Mouse (Mus musculus): Measurements from ENCODE around the gene Prkaca.
A peak's percentile ranks its signal among the peaks of the same experiment; 100 is the strongest.
"Not testable (repeated sequence)": the region's sequence is repeated elsewhere in the genome, so short reads cannot be mapped to it uniquely, and the experiment has no call there.

Prkaca gene

GRCm38 (mm10) chr8:84002957-84003611, 30.3 kb downstream of the Prkaca start:
- DNase-seq: peak; percentile 41 to 52

DNA sequence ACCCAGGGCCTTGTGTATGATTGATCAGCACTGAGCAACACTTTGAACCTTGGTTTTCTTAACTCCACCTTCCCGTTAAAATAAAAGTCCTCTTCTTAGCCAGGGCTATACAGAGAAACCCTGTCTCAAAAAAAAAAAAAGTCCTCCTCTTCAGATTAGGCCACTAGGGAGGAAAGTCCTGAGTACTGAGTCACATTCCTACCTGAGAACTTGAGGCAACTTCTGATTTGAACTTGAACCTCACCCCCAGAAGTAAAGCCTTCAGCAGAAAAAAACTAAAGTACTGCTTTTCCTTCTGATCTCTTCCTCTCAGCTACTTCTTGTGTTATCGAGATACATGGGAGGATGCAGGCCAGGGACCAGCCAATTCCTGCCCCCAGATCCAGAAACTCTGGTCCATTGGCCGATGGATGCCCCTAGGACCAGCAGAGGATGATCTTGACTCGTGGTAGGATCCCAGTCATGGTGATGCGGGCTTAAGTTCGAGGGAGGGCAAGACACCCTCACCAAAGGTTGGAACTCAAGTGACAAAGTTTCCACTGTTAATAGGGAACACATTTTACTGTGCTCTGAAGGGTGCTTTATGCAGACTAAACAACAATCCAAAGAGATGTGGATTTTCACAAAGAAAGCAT, 30.9 kb downstream of the Prkaca start:
- no peak for DNase-seq

DNA sequence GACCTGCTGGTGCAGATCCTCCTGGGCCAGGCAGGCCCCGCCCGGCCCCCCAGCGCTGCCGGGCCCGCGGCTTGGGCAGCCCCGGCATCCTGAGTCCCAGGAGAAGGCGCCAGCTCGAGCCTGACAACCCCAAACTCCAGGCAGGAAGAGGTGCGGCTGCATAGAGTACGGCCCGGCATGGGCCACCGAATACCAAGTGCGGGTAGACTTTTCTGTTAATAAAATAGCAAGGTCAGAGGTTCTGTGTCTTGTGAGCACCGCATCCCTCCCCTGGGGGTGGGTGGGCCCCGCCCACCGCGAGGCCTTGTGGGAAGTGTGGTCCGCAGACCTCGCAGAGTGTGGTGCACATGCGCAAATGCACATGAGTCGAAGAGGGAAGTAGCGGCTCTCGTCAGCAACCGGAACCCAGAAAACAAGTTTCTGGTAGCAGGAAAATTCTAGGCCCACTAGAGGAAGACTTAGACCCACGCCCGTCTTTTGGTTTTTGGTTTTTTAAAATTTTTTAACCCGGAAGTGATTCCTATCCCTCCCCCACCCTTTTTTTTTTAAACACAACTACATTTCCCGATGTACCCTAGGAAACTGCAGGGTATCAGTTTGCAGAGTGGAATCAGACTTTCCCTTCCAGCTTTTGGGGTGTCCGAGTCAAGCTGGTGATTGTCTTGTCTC, 31.9 kb downstream of the Prkaca start:
- peak; percentile 95 to 97 for DNase-seq

DNA sequence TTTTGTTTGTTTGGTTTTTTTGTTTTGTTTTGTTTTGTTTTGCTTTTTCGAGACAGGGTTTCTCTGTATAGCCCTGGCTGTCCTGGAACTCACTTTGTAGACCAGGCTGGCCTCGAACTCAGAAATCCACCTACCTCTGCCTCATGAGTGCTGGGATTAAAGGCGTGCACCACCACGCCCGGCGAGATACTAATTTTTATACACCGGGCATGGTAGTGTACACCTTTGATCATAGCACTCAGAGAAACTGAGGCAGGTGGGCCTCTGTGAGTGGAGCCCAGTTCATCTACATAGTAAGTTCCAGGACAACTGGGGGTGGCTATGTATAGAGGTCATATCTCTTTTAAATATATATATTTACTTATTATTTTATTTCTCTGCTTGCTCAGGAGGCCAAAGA, 32.7 kb downstream of the Prkaca start:
- not testable (repeated sequence) for DNase-seq

- no peak for DNase-seq
Measured at GRCm38 (mm10) chr8:84008362-84008761, 35.6 kb downstream of the Prkaca start.

GRCm38 (mm10) chr8:84009876-84010275, 37.1 kb downstream of the Prkaca start:
- DNase-seq: peak; percentile 94 to 96

DNA sequence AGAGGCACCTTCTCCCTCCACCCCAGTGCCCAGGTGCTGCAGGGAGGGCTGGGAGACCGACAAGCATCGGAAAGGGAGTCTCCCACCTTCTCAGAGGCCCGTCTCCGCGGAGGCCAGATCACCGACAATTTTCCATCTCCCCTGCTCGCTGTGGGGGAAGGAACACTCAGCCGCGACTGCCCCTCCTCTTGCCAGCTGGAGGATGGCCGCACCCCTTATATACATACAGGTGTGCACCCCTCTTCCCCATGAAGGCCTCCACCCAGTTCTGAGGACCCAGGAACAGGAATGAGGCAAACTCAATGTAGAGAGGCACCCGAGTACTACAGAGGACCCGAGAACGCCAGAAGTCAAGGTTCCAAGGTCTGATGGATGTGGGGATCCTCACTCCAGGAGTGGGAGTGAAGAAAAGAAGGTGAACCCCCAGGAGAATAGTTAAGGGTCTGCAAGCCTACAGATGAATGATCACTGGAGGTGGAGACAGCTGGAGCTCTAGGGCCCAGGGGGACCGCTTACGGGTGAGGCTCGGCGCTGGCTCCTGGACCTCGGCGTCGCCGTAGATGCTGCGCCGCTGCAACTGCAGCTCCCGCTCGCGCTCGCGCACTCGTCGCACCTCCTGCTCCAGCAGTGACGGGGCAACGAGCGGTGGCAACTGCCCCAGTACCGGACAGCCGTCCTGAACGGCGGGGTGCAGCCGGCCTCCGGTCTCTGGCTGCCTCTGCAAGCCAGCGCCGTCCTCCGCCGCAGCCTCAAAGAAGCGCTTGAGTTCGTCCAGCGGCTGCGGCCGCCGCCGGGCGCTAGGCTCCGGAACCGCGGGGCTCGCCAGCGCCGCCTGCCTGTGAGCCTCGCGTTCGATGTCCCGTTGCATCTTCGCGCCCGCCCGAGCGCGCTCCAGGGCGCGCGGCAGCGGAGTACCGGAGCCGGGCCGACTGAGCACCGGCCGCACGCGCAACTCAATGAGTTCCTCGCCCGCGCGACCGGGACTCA, 38.1 kb downstream of the Prkaca start:
- DNase-seq: peak; percentile 87

- peak; percentile 30 to 36 for DNase-seq
Measured at GRCm38 (mm10) chr8:84011705-84012498, 39.1 kb downstream of the Prkaca start, which contains the start of gene 2210011C24Rik. 2210011C24Rik (minus strand) TSS chr8:84012171.

- peak; percentile 34 for DNase-seq
Measured at GRCm38 (mm10) chr8:84012499-84013165, 39.8 kb downstream of the Prkaca start.

- DNase-seq: no peak
Measured at GRCm38 (mm10) chr8:84015833-84016232, 43.0 kb downstream of the Prkaca start.

- no peak for DNase-seq
Measured at GRCm38 (mm10) chr8:84019738-84020137, 46.9 kb downstream of the Prkaca start.

- no peak for DNase-seq
Measured at GRCm38 (mm10) chr8:84021096-84021495, 48.3 kb downstream of the Prkaca start, which contains the start of gene Palm3. Palm3 (plus strand) TSS chr8:84021471.

DNA sequence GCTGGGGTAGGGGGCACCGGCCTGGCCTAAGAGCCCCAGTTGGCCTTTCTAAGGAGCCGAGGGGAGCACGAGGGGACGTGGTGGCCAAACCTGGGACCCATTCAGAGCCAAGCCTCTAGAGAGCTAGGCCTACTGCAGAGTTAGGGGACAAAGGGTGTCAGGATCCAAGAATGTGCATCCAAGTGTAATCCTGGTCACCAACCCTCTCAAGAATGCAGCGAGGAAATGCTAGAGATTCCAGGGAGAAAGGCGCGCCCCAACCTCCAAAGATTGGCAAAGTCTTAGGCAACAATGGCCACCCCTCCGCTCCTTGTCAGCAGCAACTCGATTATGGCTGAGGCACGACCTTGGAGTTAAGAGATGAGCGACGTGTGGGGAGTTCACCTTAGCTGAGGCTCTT, 48.8 kb downstream of the Prkaca start:
- DNase-seq: no peak

DNA sequence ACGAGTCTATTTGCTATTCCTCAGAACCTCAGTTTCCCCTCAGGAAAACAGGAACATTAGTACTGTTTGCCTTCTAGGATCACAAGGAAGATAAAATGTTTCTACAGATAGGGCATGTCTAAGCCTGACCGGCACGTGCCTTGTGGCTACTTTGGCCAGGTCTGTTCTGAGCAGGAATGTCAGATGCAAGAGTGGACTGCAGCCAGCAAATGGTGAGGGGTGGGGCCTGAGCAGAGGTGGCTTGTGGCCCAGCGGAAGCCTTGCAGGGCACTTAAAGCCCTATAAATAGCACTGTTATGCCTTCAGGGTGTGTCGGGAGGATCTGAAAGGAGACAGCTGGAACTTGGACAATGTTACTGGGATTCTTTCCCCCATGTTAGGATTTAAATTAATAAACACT, 50.3 kb downstream of the Prkaca start:
- peak; percentile 40 to 48 for DNase-seq

GRCm38 (mm10) chr8:84023631-84024030, 50.8 kb downstream of the Prkaca start:
- no peak for DNase-seq

DNA sequence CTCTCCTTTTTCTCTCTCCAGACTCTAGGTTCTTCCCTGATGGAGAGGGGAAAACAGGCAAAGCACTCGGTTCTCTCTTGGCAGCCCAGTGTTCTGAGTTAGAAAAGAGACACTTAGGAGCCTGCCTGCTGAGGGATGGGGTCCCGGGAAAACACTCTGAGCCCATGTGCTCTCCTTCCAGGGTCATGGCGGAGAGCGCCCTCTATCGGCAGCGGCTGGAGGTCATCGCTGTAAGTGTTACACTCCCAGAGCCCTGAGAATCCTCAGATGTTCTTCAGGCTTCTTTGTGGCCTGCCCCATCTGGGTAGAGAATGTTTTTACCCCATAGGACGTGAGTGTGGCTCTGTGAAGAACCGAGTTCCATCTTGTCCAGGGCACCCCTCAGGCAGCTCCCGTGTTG, 51.4 kb downstream of the Prkaca start:
- DNase-seq: peak; percentile 72 to 76

- peak; percentile 60 to 74 for DNase-seq
Measured at GRCm38 (mm10) chr8:84025863-84026262, 53.1 kb downstream of the Prkaca start.

DNA sequence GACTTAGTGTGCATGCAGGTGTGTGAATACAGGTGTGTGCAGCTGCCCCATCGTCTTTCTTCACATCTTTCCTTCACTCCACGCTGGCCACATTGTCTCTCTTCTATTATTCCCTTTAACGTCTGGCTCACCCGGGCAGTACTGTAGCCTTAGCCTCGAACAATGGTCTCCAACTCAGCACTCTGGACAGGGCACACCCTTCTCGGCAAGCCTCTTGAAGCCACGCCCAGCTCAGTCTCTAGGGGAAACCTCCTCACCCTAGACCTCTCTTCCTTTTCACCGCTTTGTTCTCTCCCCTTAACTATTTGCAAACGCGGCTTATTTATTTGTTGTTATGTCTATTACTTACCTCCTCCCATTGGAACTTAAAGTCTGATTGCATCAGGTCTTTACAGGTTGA, 54.7 kb downstream of the Prkaca start:
- no peak for DNase-seq

DNA sequence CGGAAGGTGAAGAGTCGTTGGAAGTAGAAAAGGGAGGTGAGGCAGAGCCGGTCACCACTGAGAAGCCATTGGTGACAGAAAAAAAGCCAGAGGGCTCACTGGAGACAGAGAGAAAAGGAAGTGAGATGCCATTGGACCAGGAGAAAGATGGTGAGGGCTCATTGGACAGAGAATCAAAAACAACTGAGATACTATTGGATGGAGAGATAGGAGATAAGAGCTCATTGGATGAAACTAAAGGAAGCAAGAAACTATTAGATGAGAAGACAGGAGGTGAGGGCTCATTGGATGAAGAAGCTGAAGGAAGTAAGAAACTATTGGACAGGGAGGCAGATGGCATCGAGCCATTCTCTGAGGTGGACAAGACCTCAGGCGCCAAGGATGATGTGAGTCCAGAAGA, 56.5 kb downstream of the Prkaca start:
- peak in 1 of 2 experiments; percentile 22 for DNase-seq

GRCm38 (mm10) chr8:84032777-84033176, 60.0 kb downstream of the Prkaca start:
- DNase-seq: no peak

- no peak for DNase-seq
Measured at GRCm38 (mm10) chr8:84038015-84038414, 65.2 kb downstream of the Prkaca start.

Data from cerebellum, postnatal 10 days (tissue).